Mouse (Mus musculus) megakaryocyte, adult 5-6 weeks (primary cell): ENCODE measurements around the gene Erc1. TPM values are rescaled to one million over a fixed set of nuclear protein-coding genes. Genes with fewer than 3 reads are reported as not detected.
"Not testable (repeated sequence)": the region's sequence is repeated elsewhere in the genome, so short reads cannot be mapped to it uniquely, and the experiment has no call there.

Experiments
- ATAC-seq: 2 replicates; pipeline ENCODE4 v1.8.0; 2016; ENCODE audit warnings: mild to moderate bottlenecking, inconsistent platforms; ENCODE audit not compliant: poor library complexity, severe bottlenecking
- total RNA-seq, 2 experiments: library from RNA; stranded (forward) in 1 of 2; stranded (reverse) in 1 of 2; fragments of 153-499, 151-499 nt in 1 of 2; fragments of 221-1000, 200-1000 nt in 1 of 2; gene quantifications; 2 replicates each; pipeline versions ENCODE4 v1.2.3 to v1.2.4; 2015 to 2017

The Erc1 gene
- total RNA-seq, 2 experiments from 2014 or later = 1.0 to 2.1 TPM

GRCm38 (mm10) chr6:119713961-119714360, 134.0 kb downstream of the Erc1 start:
- ATAC-seq = no peak

- ATAC-seq = no peak
Observed at GRCm38 (mm10) chr6:119712486-119712885, 135.5 kb downstream of the Erc1 start.

GRCm38 (mm10) chr6:119711649-119712305, 136.2 kb downstream of the Erc1 start:
- no peak for ATAC-seq

- ATAC-seq = no peak
Observed at GRCm38 (mm10) chr6:119709552-119709951, 138.4 kb downstream of the Erc1 start.

GRCm38 (mm10) chr6:119707911-119708310, 140.1 kb downstream of the Erc1 start:
- ATAC-seq = no peak

GRCm38 (mm10) chr6:119704899-119705298, 143.1 kb downstream of the Erc1 start:
- ATAC-seq = no peak

- no peak for ATAC-seq
Observed at GRCm38 (mm10) chr6:119692754-119693153, 155.2 kb downstream of the Erc1 start.

- ATAC-seq = no peak
Observed at GRCm38 (mm10) chr6:119686470-119686869, 161.5 kb downstream of the Erc1 start.

GRCm38 (mm10) chr6:119680746-119681145, 167.2 kb downstream of the Erc1 start:
- ATAC-seq = no peak

- ATAC-seq = no peak
Observed at GRCm38 (mm10) chr6:119674811-119675209, 173.2 kb downstream of the Erc1 start.

- ATAC-seq = no peak
Observed at GRCm38 (mm10) chr6:119674201-119674810, 173.7 kb downstream of the Erc1 start.

- no peak for ATAC-seq
Observed at GRCm38 (mm10) chr6:119669746-119670145, 178.2 kb downstream of the Erc1 start.

GRCm38 (mm10) chr6:119662936-119663335, 185.0 kb downstream of the Erc1 start:
- ATAC-seq = no peak

GRCm38 (mm10) chr6:119661081-119661493, 186.9 kb downstream of the Erc1 start:
- no peak for ATAC-seq

GRCm38 (mm10) chr6:119658441-119658840, 189.5 kb downstream of the Erc1 start:
- no peak for ATAC-seq

GRCm38 (mm10) chr6:119657418-119658178, 190.4 kb downstream of the Erc1 start:
- ATAC-seq = no peak

GRCm38 (mm10) chr6:119654777-119655176, 193.2 kb downstream of the Erc1 start:
- ATAC-seq = not testable (repeated sequence)

GRCm38 (mm10) chr6:119643880-119644460, 204.0 kb downstream of the Erc1 start:
- no peak for ATAC-seq

- ATAC-seq = no peak
Observed at GRCm38 (mm10) chr6:119643178-119643728, 204.7 kb downstream of the Erc1 start.

- no peak for ATAC-seq
Observed at GRCm38 (mm10) chr6:119642718-119643117, 205.2 kb downstream of the Erc1 start.

GRCm38 (mm10) chr6:119635629-119636028, 212.3 kb downstream of the Erc1 start:
- no peak for ATAC-seq
